Mouse (Mus musculus) ES-Bruce4 (cell line): Measurements from ENCODE around the gene N4bp2l1.

Experiments
- CTCF ChIP-seq: IDR thresholded peaks from one replicate; pipeline ENCODE4 v1.8.1; 2011; ENCODE audit warnings: low read depth, low read length
- POLR2A ChIP-seq: IDR thresholded peaks from one replicate; pipeline ENCODE4 v1.8.1; 2011; ENCODE audit warnings: low read length; ENCODE audit not compliant: insufficient read depth

GRCm38 (mm10) chr5:150592186-150592903 is 4.6 kb downstream of the N4bp2l1 start:
- TF ChIP-seq CTCF: no peak
- TF ChIP-seq POLR2A: no peak
